Mouse (Mus musculus): ENCODE data around the gene Gm10471. TPM values are rescaled to one million over a fixed set of nuclear protein-coding genes. Genes with fewer than 3 reads are reported as not detected.

The Gm10471 gene
- total RNA-seq (2023) = not detected

GRCm38 (mm10) chr5:26089191-26089590, at the start of gene Gm10471:
Gm10471 (minus strand) TSS chr5:26089291.

GRCm38 (mm10) chr5:26121321-26121720, 32.2 kb upstream of the Gm10471 start, which contains the start of gene Gm10220:
Gm10220 (minus strand) TSS chr5:26121421.

GRCm38 (mm10) chr5:26105262-26105661, 16.2 kb upstream of the Gm10471 start, which contains the start of gene 5031410I06Rik:
5031410I06Rik (minus strand) TSS chr5:26105362.

GRCm38 (mm10) chr5:26058481-26058880, 30.6 kb downstream of the Gm10471 start, which contains the start of gene Gm7347:
Gm7347 (minus strand) TSS chr5:26058581.

GRCm38 (mm10) chr5:26039458-26039857, 49.6 kb downstream of the Gm10471 start, which contains the start of gene Speer4a:
Speer4a (minus strand) TSS chr5:26039558.

Other genes starting within 250 kb of the Gm10471 start
- not detected for gene Gm21663, start 146.9 kb downstream of the Gm10471 start, total RNA-seq (2023)
- gene Gm21671, start 134.9 kb downstream of the Gm10471 start, total RNA-seq (2023) = not detected
- gene Gm21680, start 116.6 kb downstream of the Gm10471 start, total RNA-seq (2023) = not detected
- gene Gm21698, start 100.6 kb downstream of the Gm10471 start, total RNA-seq (2023) = not detected
- gene Gm1979, start 84.5 kb downstream of the Gm10471 start, total RNA-seq (2023) = not detected
- gene Gm5862, start 66.4 kb downstream of the Gm10471 start, total RNA-seq (2023) = not detected
- gene Speer4a, start 49.7 kb downstream of the Gm10471 start, total RNA-seq (2023) = not detected
- not detected for gene Gm7347, start 30.7 kb downstream of the Gm10471 start, total RNA-seq (2023)
- not detected for gene 5031410I06Rik, start 16.1 kb upstream of the Gm10471 start, total RNA-seq (2023)
- gene Gm10220, start 32.1 kb upstream of the Gm10471 start, total RNA-seq (2023) = not detected
- gene Gm7361, start 168.4 kb upstream of the Gm10471 start, total RNA-seq (2023) = not detected

All from T-cell, adult 66 days (primary cell).